Mouse (Mus musculus) granulocyte monocyte progenitor cell, adult 5-6 weeks (primary cell): ENCODE measurements around the gene Nfkbia. TPM values are rescaled to one million over a fixed set of nuclear protein-coding genes. Genes with fewer than 3 reads are reported as not detected.

ENCODE experiments used
- ATAC-seq: replicated peaks from 2 replicates; pipeline ENCODE4 v1.8.0; 2016; ENCODE audit warnings: mild to moderate bottlenecking, moderate TSS enrichment, inconsistent platforms; ENCODE audit not compliant: poor library complexity, severe bottlenecking
- total RNA-seq, 2 experiments: library from RNA; stranded (forward) in 1 of 2; stranded (reverse) in 1 of 2; fragments of 200-712, 200-1000 nt in 1 of 2; fragments of >200 nt in 1 of 2; fragmentation: Nextera tagmentation in 1 of 2; gene quantifications; 2 replicates each; pipeline ENCODE4 v1.2.3; 2014 to 2017

The Nfkbia gene
- total RNA-seq, 2 experiments from 2014 or later, result 7.5 to 75.3 TPM

DNA sequence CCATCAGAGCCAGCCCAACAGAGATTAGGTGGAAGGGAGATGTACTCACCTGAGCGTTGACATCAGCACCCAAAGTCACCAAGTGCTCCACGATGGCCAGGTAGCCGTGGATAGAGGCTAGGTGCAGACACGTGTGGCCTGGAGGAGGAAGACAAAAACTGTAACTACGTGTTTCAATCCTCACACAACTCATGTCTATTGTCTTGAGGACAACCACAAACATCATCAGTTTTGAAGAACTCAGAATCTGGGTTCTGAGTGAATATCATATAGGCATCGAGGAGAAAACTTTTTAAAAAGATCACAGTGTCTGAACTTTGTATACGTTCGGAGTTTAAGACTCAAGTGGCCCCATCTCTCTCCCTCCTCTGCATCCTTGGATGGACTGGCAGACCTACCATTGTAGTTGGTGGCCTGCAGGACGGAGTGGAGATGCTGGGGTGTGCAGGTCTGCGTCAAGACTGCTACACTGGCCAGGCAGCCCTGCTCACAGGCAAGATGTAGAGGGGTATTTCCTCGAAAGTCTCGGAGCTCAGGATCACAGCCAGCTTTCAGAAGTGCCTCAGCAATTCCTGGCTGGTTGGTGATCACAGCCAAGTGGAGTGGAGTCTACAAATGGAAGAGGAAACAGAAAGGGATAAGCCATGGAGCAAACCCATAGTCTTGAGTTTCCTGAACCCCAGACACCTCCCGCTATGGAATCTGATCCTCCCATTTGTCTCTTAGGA lies 1.6 kb downstream of the Nfkbia start:
- no peak for ATAC-seq

GRCm38 (mm10) chr12:55489986-55490721 lies 2.3 kb downstream of the Nfkbia start:
- no peak for ATAC-seq

DNA sequence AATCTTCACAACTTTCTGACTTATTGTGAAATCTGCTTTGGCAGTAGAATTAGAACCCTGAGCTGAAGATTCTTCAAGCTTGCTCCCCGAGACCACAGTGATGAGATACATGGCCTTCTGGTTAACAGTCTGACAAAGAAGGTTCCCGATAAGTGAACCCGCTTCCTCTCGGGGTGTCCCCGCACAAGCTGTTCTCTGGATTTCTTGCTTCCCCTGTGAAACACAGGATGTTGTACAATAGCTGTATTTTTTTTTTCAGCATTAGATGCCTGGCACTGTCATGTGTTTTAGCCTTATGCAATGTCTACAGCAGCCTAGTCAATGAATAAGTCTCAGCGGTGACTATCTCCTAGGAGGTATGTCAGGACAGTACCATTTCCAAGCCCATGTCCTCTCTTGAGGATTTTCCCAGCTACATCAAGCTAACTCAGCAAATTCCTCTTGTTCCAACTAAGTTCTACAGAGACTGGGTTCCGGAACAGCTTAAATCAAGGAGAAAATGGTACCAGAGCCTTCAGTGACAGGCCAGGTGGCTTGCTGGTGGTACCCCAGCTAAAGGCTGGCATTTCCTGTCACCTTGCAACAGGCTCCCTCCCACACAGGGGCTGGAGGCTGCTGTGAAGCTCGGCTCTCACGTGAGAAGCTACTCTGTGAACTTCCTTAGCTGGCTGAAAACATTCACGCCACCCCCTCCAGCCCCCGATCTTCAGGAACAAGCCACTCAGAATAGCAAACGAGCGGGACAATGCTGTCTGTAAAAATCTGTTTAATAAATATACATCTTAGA lies 3.6 kb downstream of the Nfkbia start:
- peak; percentile 57 for ATAC-seq

DNA sequence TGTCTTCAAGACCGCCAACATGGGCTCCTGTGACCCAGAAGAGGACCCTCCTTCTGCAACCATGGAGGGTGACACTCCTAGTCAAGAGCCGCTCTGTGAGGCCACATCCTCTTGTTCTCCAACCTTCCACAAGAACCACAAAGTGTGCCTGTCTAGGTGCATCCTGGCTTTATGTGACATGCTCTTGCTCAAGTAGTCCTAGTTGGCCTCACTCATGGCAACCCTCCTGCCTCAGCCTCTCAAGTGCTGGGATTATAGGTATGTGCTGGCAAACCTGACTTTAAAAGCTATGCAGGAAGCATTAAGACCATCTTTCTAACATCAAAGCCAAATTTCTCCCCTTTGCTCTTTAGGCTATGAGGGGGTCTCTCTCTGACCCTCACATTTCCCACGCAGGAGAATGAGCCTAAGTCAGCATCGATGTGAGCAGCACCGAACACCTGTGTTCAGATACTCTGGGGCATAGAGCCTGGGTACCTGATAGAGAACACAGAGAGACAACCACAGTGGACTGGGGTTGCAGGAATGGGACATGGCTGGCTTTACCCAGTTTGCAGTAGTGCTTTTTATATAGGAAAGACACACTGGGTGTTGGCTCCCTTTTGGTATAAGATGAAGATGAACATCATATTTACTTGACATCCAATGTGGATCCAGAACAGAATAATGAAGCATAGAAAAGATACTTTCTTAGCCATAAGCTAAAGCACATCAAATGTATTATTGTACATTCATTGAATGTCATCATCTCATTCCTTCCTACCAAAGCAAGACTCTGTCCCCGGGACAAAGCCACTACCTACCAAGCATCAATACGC lies 4.4 kb downstream of the Nfkbia start:
- ATAC-seq, result no peak

- ATAC-seq, result no peak
Measured at GRCm38 (mm10) chr12:55486923-55487674, 5.3 kb downstream of the Nfkbia start.

DNA sequence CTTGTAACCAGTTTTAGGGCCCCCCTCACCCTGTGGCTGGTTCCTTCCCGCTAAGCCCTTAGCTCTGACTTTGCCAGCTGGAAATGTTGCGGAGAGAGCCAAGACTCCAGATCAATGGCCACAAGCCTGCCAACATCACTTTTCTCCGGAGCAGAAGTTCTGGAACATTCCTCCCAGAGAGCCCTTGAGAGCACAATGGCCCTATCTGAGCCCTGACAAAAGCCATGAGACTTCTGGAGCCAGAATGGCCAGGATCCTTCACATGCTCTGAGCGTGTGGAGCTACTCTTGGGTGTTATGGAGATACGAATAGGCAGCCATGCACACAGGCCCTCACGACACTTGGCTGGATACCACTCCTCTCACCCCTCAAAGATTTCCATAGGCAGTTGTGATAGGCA lies 7.6 kb downstream of the Nfkbia start:
- ATAC-seq, result no peak

DNA sequence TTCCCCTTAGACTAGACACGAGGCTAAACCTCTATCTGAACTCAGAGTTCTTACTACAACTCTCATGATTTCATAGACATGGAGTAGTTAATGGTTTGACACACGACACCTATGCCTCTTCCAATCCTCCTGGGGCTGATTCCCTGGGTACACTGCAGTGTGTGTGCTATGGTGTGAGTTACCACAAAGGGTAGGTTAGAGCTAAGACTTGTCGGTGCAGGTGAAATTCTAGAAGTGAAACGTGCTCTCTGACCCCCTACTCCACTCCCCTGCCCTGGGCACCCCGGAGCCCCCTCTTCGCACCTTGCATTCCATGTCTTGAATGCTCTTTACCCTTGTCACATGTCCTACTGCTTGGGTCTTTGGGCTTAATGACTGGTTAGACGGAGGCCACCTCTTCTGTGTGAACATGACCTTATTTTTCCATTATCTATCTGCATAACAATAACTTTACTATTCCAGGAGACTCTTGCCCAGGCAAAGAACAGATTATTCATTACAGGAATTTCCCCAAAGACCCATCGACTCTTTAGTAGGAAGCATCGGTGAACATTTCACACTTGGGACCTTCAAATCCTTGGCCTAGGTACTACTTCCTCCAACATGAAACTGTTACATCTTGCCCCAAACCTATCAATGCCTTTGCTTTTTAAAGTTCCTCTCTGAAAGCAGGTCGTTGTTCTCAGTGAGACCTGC lies 8.2 kb downstream of the Nfkbia start:
- ATAC-seq, result no peak

DNA sequence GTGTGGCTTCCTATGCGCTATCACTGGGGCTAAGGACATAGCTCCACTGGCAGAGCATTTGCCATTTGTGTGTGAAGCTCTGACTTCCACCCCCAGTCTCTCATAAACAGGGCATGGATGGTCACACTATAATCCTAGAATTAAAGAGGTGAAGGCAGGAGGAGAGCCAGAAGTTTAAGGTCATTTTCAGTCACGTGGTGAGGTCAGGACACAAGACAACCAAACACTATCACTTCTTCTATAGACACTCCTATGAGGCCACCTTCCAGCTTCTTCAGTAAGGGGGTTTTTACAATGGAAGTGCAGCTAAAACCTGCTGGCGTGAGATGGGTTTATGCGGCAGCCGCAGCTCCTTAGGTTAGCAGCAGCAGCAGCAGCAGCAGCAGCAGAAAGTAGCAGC lies 8.9 kb downstream of the Nfkbia start:
- no peak for ATAC-seq

- ATAC-seq, result no peak
Measured at GRCm38 (mm10) chr12:55482732-55483131, 9.7 kb downstream of the Nfkbia start.

- ATAC-seq, result no peak
Measured at GRCm38 (mm10) chr12:55481739-55482138, 10.7 kb downstream of the Nfkbia start.

DNA sequence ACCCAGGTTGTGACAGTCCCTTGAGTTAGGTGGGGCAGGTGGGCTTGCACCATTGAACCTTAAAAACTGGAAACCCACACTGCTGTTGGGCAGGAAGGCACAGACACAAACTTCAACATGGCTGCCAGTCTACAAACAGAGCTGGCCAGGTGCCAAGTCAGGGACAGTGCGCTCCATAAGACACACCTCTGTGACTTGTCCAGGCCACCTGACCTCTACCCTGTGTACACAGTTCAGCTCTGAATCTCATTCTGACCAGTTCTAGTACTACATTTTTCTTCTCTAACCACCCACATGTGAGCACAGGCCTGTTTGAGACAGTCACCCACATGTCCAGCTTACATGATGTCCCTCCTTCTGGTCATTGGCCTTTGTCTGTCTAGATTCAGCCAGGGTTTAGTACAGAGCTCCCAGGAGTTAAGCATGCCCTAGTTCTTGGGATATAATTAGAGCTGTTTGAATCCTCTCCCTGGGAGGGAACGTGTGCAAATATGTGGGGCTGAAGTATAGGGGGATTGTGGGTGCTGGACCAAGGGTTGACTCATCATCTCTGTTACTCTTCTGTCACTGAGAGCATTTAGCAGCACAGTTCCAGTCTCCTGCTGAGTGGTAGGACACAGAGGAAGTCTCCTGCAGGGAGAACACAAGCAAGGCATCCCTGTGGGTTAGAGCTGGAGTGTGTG lies 11.8 kb downstream of the Nfkbia start:
- ATAC-seq, result no peak

- no peak for ATAC-seq
Measured at GRCm38 (mm10) chr12:55478901-55479300, 13.5 kb downstream of the Nfkbia start.

GRCm38 (mm10) chr12:55474209-55474583 lies 18.3 kb downstream of the Nfkbia start:
- peak; percentile 49 for ATAC-seq

DNA sequence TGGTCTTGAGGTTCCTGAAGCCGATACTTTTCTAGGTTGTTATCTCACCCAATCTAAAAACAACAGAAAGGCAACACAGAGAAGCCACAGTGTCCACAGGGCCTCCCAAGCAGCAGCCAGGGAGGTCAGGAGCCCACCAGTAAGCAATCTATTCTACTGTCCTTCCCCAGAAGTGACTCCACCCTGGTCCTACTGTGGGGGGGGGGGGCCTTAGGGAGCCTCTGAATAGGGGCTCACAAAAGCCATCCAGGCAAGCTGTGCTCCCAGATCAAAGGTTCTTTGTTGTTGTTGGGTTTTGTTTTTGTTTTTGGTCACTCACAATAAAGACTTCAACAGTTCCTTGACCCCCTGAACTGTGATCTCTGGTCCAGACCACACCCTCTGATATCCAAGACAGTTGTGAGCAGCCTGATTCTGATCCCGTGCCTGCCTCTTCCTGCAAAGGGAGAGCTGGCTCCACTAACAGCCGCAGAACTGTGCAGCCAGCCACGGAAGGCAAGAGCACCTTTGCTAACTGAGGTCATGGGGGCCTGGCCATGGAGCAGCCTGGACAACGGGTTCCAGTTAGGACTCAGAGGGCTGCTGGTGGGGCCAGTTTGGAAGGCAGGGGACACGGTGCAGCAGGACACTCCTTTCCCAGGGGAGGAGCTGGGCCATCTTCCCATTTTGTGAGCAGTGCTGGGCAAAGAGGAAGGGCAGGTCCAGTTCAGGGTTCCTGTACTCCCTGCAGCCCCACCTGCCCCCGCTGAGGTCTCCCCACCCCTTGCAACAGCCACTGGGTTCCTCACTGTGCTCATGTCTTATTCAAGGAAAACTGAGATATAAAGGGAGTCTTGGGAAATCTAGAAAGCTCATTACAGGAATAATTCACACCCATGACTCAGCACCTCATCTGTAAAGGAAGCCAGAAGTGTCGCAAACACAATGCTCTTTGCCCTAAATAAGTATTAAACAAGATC lies 18.9 kb downstream of the Nfkbia start:
- peak; percentile 93 for ATAC-seq

DNA sequence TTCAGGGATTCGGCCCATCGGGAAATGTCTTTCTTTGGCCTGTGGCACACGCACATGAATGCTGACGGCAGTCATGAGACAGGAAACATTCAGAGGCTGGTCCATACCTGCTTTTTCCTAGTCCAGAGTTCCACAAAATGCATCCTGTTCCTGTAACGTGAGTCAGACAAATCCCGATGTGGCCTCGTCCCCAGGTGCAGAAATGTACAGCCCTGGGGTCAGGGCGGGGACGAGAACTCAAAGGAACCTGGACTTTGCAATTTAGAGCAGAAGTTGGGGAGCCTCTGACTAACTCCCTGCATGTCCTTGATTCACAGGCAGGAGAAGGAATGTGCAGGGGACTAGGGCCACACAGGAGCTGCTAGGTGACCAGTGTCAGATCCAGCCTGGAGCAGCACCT lies 21.1 kb downstream of the Nfkbia start:
- no peak for ATAC-seq

DNA sequence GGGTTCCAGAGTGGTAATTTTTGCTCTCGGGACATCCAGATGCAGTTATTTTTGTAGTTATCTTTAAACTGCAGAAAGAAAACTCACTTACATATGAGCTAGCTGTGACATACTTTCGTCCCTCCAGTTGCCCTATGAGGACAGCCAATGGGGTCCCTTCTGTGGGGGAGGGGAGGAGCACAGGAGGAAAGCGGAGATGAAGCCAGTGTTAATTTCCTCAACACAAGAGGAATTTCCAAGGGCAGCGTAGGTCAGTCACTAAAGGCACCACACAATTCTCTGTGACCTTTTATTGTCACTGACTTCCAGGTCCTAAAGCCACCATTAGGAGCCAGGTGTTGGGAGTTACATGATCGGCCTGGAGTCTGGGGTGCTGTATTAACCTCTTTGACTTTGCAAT lies 22.0 kb downstream of the Nfkbia start:
- ATAC-seq, result no peak
